Mouse (Mus musculus) embryonic fibroblast, embryonic 13.5 days (primary cell): ENCODE results near the gene Angptl6.

Experiments used
- CTCF ChIP-seq: IDR thresholded peaks from 2 replicates; pipeline ENCODE4 v1.5.1; 2011; ENCODE audit warnings: mild to moderate bottlenecking, control low read depth, low read length, moderate library complexity, borderline replicate concordance; ENCODE audit not compliant: insufficient read depth
- POLR2A ChIP-seq: IDR thresholded peaks from 2 replicates; pipeline ENCODE4 v1.6.1; 2011; ENCODE audit warnings: low read depth, mild to moderate bottlenecking, control low read depth, low read length, moderate library complexity

DNA sequence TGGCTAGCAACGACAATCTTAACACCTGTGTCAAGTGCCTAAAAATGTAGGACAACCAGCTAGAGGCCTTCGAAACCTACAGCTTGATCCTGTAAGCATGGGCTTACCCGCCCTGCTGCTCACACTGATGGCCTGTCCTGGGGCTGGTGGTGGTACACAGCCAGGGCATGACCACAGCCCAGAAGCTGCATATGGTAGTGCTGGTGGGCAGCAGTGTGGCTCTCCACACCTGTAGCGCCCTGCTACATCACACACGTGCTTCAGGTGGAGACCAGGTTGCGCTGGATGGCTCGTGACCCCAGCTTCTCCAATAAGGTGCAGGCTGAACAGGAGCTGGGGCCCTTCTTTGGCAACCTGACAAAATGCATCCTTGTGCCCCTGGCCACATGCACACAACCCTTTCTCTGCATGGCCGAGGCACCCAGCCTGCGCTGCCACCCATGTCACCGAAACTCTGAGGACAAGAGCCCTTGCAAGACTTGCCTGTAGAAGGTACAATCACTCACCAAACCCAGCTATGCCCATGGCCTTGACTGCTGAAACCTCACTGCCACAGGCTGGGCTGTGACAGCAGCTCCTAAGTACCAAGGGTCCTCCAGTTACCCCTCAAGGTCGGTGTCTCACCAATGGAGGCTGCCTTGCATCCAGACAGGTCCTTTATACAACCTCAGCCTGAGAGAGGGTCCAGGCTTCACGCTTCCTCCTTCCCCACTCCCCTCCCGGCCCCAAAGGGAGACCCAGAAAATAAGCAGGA is 14.2 kb upstream of the Angptl6 start:
- TF ChIP-seq CTCF: no peak
- TF ChIP-seq POLR2A: peak; percentile 26; the same call in 1 of the 2 replicates
